Mouse (Mus musculus): ENCODE measurements at regions not wholly inside any gene's neighbourhood (a gene's known extent, or its start where the extent isn't known, plus 50 kb on each side); places are given as distances from the start of the nearest gene placed in this dataset.

GRCm38 (mm10) chr12:91995545-91995944, 146.6 kb upstream of the Sel1l start:
- ATAC-seq (ENCODE audit: low TSS enrichment), result no peak; the same call in 1 of the 2 replicates

DNA sequence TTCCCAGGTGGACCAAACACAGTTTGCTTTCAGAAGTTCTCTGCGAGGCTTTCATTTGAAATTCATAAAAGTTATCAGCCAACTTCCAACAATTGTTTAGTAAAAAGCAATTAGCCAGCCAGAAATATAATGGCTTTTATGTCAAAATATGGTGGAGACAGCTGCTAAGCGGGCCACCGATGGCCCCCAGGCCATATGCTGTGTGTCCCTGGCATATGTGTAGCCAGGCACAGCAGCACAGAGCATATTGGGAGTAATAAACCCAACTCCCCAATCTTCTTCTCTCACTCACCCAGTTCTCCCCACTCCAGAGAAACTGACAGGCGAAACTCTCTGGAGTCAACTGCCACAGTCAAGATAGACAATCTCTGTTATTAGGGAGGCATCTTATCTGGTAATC, 137.5 kb upstream of the Sel1l start:
- no peak for ATAC-seq (ENCODE audit: low TSS enrichment)

- no peak for ATAC-seq (ENCODE audit: low TSS enrichment)
Observed at GRCm38 (mm10) chr12:91980321-91980720, 131.4 kb upstream of the Sel1l start.

DNA sequence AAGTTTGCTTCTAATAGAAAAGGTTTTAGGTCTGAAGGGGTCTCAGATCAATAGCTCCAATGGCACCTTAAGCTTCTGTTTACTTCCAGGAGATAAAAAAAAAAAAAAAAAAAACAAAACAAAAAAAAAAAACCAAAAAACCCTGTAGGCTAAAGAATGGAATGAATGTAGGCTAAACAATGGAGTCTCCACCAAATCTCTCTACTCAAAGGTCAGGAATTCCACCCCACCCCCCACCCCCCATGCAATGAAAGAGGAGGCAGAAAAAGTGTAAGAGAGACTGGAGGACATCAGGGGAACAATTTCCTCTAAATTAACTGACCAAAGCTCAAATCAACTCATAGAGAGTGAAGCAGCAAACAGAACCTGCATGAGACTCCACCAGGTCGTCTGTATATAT, 122.1 kb upstream of the Sel1l start:
- no peak for ATAC-seq (ENCODE audit: low TSS enrichment)

- ATAC-seq (ENCODE audit: low TSS enrichment), result no peak
Observed at GRCm38 (mm10) chr12:91965937-91966336, 117.0 kb upstream of the Sel1l start.

DNA sequence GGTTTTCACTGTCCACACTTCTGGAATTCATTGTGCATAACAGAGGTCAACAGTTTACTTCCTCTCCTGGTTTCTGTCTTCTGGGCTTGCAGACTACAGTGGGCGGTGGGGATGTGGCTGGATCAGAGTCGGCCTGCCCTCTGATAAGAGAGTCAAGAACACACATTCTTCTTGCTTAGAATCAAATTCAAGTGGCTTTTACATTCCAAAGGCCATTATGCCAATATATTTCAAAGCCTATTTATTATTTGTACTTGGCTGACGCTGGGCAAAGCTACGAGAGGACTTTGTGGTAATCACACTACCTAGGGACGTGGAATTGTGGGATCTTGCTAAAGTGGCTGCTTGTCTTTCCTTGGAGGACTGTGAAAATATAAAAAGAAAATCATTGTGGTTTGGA, 114.3 kb upstream of the Sel1l start:
- no peak for ATAC-seq (ENCODE audit: low TSS enrichment)

- ATAC-seq (ENCODE audit: low TSS enrichment), result no peak
Observed at GRCm38 (mm10) chr12:91958086-91958485, 109.1 kb upstream of the Sel1l start.

- ATAC-seq (ENCODE audit: low TSS enrichment), result no peak
Observed at GRCm38 (mm10) chr12:91956411-91956810, 107.5 kb upstream of the Sel1l start.

DNA sequence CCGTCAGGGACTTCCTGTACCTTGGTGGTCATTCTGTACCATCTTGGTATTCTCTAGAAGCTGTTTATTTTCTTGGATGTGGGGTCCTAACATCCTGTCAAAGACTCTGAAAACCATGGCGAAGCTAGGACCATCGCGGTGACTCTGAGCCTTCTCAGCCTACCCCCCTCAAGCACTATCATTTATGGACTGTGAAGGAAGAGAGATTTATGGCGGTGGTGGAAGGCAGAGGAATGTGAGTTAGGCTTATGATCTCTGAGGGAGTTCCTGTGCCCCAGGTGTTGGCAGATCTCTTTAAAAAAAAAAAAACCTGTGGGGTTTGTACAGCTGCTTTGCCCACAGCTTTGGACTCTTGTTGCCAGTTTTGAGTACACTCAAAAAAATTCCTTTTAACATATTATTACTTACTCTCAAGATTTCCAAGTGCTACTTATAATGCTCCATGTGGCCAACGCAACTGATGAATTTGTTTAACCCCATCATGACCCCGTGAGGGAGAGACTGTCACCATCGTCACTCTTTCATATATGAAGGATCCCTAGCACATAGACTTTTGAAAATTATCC, 99.7 kb upstream of the Sel1l start:
- ATAC-seq (ENCODE audit: low TSS enrichment), result no peak

- ATAC-seq (ENCODE audit: low TSS enrichment), result no peak
Observed at GRCm38 (mm10) chr12:91947998-91948397, 99.0 kb upstream of the Sel1l start.

- ATAC-seq (ENCODE audit: low TSS enrichment), result no peak
Observed at GRCm38 (mm10) chr12:91946541-91946940, 97.6 kb upstream of the Sel1l start.

DNA sequence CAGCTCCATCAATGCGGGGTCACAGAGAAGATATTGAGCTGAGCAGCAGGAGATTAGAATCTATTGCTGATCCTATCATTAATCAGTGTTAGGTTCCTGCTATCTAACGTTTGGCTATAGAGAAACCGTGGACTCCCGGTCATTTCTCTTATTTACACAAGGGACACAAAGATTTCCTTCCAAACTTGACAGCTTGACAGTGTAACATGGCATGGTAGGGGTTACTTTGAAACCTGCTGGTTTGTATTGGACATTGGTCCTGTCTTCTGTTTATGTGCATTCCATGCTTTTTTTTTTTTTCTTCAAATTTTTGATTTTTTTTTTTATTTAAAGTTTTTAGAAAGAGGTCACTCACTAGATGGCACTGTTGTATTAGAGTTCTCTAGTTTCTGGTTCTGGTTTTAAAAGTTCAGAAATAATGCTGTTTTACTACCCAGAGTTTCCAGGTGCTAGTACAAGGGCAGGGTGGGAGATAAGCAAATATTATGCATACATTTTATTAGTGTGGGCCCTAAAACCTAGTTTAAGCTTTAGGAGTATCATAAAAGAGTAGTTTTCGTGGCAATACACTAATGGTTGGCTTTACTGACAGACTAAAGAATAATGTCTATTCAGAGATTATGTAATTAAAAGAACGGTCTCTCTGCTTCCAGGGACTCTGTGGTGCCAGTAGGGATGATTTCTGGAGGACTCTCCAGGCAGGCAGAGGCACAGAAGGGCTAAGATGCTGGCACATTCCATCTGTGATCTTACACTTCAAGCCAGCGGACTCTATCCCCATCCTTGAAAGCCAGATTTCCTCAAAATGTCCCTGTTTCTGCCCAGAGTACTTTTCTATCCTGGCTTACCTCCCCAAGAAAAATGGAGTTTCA, 83.8 kb upstream of the Sel1l start:
- peak; percentile 65 for ATAC-seq (ENCODE audit: low TSS enrichment)

GRCm38 (mm10) chr12:91931586-91931985, 82.6 kb upstream of the Sel1l start:
- ATAC-seq (ENCODE audit: low TSS enrichment), result no peak

DNA sequence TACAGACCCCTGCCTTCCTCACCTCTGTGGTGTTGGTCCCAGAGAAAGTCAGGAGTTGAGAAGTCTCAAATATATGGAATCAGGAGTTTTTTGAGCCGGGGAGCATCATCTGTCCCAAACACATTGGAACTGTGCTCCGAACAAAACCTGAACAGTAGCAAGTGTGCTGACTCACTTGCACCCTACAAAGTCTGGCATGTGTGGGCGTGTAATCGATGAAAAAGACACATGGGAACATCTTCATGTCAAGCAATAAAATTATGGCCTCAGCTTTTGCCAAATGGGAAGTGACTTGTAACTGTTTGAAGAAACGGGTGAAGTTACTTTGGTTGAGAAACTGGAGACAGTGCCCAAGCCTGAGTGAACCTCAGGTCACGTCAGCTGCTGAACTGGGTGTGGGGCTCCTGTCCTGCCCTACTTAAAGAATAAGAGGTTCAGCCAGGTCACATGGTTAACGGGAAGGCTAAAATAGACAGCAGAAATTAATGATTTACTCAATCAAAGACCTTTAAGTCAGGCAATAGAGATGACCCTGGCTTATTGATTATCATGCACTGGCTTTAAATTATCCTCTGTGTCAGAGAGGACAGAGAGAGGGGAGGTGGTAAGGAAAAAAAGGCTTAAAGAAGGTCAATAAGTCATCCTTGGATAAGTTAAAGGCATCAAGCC, 80.6 kb upstream of the Sel1l start:
- no peak for ATAC-seq (ENCODE audit: low TSS enrichment)

GRCm38 (mm10) chr12:91927576-91927975, 78.6 kb upstream of the Sel1l start:
- no peak for ATAC-seq (ENCODE audit: low TSS enrichment)

DNA sequence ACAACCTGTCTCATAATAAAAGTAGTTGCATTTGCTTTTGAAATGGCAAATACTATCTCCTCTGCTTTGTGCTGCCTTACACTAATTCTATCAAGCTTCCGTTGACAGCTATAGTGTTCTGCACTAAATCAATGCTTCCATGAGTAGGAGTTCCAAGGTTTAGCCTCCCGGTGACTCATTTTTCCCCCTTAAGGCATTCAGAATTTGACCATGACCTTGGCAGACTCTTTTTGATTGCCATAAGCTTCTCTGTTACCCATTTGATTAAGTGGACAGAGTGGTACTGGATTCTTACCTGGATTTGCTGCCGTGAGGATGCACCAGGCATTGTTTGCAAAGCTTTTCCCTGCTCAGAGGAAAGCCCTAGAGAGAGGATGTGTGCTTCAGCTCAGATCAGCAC, 66.5 kb upstream of the Sel1l start:
- ATAC-seq (ENCODE audit: low TSS enrichment), result no peak

- ATAC-seq (ENCODE audit: low TSS enrichment), result no peak
Observed at GRCm38 (mm10) chr12:91910529-91910928, 61.6 kb upstream of the Sel1l start.

All from frontal cortex, adult (tissue).